Mouse (Mus musculus): ENCODE measurements around the gene Lrp1.

Gene Lrp1

DNA sequence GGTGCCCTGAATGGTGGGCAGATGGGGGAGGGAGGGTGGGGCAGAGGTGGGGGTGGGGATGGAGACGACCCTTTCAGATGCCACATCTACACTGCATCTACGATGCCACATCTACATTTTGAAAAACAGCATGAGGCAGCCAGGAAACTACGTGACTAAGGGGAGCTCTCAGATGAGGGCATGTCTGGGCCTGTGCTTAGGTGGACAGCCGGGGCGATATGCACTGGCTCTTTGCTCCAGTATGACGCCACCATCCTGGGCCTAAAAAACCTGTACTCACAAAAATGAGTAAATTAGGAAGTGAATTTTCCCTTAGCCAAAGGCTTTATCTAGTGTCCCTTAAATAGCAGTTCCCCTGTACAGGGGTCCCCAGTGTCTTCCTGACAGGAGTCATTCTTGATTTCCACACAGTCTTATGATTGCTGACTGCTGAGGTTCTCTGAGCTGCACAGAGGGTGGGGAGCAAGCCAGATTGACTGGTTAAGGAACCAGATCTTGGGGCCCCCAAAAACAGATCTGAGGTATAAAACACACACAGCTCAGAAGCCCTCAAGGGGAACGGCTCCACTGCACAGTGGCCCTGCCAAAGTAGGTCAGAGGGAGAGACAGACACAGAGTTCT, 30.0 kb downstream of the Lrp1 start:
- no peak for DNase-seq

DNA sequence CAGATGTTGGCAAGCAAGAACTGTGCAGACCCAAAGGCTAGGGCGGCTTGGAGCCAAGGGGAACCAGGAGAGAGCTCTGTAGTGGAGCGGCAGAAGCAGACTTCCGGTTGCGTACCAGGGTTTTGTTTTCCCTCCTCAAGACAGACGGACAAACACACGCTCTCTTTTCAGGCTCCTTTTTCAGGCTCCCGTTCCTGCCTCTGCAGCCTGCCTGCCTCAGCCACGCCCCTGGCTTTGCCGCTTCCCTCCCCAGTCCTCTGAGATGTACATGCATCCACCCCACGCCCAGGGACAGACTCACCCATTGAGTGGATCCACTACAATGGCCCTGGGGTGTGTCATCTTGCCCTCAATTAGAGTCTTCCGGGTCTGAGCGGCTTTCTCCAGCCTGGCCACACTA, 30.7 kb downstream of the Lrp1 start:
- peak; percentile 41 for DNase-seq

GRCm38 (mm10) chr10:127587776-127588175, 33.2 kb downstream of the Lrp1 start:
- DNase-seq = no peak

- DNase-seq = no peak
These were observed 34.7 kb downstream of the Lrp1 start for GRCm38 (mm10) chr10:127586209-127586608.

DNA sequence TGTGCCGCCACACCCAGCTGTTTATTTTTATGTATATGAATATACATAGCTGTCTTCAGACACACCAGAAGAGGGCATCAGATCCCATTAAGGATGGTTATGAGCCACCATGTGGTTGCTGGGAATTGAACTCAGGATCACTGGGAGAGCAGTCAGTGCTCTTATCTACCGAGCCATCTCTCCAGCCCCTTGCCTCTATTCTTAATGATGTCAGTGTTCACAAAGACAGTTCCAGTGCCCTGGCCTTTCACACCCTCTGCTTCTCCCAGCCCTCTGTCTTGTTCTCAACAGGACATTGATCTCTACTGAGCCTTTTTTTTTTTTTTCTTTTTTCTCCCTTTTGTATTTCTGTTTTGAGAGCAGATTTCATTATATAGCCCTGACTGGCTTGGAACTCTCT, 35.4 kb downstream of the Lrp1 start:
- DNase-seq = no peak

- DNase-seq = no peak
These were observed 37.3 kb downstream of the Lrp1 start for GRCm38 (mm10) chr10:127583649-127584048.

- no peak for DNase-seq
These were observed 39.7 kb downstream of the Lrp1 start for GRCm38 (mm10) chr10:127581291-127581690.

- no peak for DNase-seq
These were observed 43.0 kb downstream of the Lrp1 start for GRCm38 (mm10) chr10:127577982-127578381.

- DNase-seq = no peak
These were observed 43.8 kb downstream of the Lrp1 start for GRCm38 (mm10) chr10:127577156-127577555.

GRCm38 (mm10) chr10:127576381-127576961, 44.5 kb downstream of the Lrp1 start:
- DNase-seq = peak; percentile 49

- DNase-seq = no peak
These were observed 45.2 kb downstream of the Lrp1 start for GRCm38 (mm10) chr10:127575741-127576140.

GRCm38 (mm10) chr10:127572281-127572680, 48.7 kb downstream of the Lrp1 start:
- no peak for DNase-seq

DNA sequence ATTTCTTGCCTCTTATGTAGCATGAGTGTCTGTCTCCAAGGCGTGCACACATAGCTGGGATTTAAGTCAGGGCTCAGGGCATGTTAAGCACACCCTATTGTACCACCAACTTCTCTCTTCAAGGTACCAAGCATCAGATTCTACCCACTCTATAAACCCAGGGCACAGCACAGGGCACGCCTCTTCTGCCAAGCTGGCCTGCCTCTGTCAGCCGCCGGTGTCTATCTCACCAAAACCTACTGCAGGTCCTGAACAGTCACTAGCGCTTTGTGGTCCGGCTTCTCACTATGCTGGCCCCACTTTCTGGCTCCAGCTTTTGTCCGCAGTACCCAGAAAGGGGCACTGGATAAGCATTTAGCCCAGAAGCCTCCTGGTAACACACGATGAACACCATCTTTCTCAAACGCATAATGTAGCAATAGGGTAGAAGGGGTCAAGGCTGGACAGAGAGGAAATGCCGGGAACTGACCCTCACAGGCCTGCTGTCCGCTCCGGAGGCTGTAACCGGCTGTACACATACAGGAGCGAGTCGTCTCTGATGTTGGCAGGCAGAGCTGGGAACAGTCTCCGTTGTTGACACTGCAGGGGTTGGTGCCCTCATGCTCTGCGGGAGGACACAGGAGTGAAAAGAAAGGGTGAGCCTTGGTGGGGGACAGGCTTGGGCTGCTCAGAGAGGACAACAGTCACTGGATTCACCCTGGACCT, 49.9 kb downstream of the Lrp1 start:
- no peak for DNase-seq

GRCm38 (mm10) chr10:127570384-127570783, 50.6 kb downstream of the Lrp1 start:
- no peak for DNase-seq

DNA sequence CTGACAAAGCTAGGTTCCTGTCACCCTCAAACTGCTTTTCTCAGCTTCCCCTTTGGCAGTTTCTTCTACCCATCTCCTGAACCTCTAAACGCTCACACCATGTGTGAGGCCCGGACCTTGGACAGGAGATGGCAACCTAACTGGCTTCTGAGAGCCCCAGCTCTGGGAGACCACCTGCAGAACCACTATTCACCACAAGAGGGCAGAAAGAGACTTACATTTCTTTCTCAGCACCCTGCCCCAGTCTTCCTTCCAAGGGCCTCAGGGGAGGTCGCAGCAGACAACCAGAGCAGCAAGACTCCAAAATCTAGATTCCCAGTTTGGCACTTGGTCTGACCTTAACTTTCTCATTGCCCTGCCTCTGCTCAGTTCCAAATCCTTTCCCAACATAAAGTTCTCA, 51.5 kb downstream of the Lrp1 start:
- peak; percentile 76 for DNase-seq

GRCm38 (mm10) chr10:127566553-127567326, 54.2 kb downstream of the Lrp1 start:
- no peak for DNase-seq

GRCm38 (mm10) chr10:127564301-127564700, 56.6 kb downstream of the Lrp1 start:
- DNase-seq = no peak

- no peak for DNase-seq
These were observed 57.1 kb downstream of the Lrp1 start for GRCm38 (mm10) chr10:127563840-127564239.

DNA sequence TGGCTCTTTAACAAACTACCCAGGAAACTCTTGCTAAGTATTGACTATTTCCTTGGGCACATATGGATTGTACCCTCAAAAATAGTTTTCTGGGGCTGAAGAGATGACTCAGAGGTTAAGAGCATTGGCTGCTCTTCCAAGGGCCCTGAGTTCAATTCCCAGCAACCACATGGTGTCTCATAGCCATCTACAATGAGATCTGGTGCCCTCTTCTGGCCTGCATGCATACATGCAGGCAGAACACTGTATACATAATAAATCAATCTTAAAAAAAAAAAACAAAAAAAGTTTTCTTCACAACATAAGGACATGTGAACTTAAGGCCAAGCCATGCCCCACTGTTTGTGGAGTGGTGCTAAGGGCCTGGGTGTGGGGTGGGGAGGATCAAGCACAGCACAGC, 59.8 kb downstream of the Lrp1 start:
- no peak for DNase-seq

- no peak for DNase-seq
These were observed 63.6 kb downstream of the Lrp1 start for GRCm38 (mm10) chr10:127557397-127557796.

GRCm38 (mm10) chr10:127555703-127556102, 65.2 kb downstream of the Lrp1 start:
- DNase-seq = peak; percentile 31

DNA sequence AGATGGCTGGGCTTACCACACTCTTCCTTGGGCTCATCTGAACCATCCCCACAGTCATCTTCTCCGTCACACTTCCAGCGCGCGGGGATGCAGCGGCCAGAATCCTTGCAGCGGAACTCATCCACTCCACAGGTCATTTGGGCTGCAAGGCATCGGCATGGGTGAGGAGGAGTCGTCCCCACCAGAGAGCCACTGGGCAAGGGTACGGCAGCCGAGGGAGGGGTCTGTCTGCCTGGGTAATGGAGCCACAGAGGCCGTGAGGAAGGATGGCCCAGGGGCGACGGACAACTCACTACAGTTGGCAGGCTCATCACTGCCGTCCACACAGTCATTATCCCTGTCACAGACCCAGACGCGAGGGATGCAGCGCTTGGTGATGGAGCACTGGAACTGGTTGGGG, 71.1 kb downstream of the Lrp1 start:
- DNase-seq = no peak

GRCm38 (mm10) chr10:127548236-127548635, 72.7 kb downstream of the Lrp1 start:
- no peak for DNase-seq

DNA sequence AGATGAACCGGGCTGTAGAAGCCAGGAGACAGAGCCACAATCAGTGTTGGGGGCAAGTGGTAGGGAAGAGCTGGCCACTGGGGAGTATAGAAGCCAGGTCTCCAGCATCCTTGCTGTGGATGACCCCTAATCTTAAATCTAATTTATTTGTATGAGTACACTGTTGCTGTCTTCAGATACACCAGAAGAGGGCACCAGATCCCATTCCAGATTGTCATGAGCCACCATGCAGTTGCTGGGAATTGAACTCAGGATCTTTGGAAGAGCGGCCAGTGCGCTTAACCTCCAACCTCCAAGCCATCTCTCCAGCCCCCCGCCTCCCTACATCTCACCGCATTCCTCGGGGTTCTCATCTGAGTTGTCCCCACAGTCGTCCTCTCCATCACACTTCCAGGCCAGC, 74.4 kb downstream of the Lrp1 start:
- DNase-seq = no peak

Measured in thymus, postnatal 25 days (tissue).